Mouse (Mus musculus): ENCODE data around the gene Olfr1364. TPM values are rescaled to one million over a fixed set of nuclear protein-coding genes. Genes with fewer than 3 reads are reported as not detected.

Gene Olfr1364
- total RNA-seq (2023) = not detected

DNA sequence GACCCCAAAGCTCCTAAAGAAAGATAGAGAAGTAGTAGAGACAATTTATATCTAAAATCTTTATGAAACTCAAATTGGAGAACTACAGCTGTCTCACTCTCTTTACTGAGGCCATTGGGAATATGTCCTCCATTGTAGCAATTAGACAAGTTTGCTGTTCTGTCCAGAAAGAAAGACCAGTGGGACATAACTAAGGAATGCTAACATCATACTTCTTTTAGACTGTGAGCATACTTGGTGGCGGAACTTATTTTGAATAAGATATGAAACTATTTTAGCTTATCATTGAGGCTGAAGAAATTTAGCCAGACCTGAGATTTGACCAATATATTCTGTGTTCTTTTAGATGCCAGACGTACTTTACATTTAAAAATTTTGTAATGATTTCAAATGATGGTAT, at the start of gene Olfr1364:
Gene Olfr1364 (minus strand): TSS at position 101 of the 400 bp plus-strand sequence.

DNA sequence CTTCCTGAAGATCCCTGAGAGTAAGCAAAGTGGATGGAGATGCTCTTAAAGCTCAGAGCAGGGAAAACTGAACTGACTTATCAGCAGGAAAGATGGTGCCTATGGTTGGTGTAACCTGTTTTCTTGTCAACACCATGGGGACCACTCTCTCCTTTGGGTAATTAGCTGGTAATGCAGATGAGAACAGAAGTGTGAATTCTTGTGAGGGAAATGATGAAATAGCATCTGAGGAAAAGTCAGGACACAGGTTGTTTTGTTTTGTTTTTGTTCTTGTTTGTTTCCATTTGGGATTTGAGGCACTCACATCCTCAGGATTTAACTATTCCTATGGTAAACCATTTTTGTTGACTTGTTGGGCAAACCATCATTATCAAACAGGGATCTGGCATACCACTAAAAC, 32.4 kb upstream of the Olfr1364 start, which contains the start of gene Olfr1362:
Gene Olfr1362 (minus strand): TSS at position 101 of the 400 bp plus-strand sequence.

DNA sequence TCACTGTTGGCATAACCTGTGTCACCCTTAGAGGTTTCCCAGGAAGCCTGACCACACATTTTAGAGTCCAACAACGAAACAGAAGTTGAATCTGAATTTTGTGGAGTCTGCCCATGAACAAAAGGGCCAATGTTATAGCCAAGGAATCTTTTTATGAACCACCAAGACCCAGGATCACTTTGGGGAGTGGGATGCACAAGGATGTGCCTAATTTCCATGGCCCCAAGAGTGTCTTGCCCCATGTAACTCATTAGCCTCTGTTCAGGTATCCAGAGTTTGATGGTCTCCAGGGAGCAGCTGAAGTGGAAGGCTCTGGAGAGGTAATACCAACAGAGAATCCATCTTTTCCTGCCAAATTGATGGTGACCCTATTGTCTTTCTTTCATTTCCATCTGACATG, 21.8 kb downstream of the Olfr1364 start, which contains the start of gene Olfr1535:
Gene Olfr1535 (minus strand): TSS at position 101 of the 400 bp plus-strand sequence.

DNA sequence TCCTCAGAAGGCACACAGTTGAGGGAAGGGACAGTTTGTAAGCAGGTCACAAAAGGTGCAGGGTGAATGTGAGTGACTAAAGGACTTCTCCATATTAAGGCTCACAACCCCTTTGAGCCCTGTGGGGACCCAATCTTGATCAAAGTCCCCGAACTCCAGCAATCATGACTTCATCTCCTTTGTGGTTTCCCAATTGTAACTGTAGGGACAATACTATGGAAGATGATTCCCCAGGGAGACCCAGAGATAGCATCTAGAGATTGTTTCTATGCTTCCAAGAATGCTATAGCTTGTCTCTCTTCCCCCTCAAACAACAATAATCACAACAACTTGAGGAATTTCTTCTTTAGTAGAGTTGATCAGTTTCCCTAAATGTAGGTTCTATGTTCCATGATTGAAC, 38.9 kb downstream of the Olfr1364 start, which contains the start of gene Olfr1366:
Gene Olfr1366 (minus strand): TSS at position 101 of the 400 bp plus-strand sequence.

DNA sequence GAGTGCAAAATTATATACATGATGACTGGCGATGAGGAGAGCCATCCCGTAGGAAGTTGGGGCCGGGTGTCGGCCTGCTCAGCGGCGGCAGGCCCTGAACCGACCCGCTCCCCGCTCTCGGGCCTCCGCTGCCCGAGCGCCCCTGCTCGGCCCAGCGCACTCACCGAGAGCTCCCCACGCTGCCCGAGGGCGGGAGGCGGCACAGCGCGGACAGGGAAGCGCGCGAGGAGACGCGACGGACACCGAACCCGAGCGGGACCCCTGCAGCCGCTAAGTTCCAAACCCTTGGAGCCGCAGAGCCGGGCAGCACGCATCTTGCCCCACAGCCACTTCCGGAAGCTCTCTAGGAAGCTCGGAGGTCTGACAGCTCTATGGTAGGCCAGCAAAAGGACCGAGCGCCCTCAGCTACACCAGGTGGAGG, 50.8 kb downstream of the Olfr1364 start, which contains the start of gene Zkscan8:
Gene Zkscan8 (minus strand): TSS at position 340 of the 421 bp plus-strand sequence.

Other genes starting within 250 kb of the Olfr1364 start
- gene Olfr1367, start 234.8 kb downstream of the Olfr1364 start, total RNA-seq (2023) = not detected
- 6.0 TPM for gene Zscan12, start 218.9 kb downstream of the Olfr1364 start, total RNA-seq (2023)
- 57.3 TPM for gene Zkscan3, start 179.0 kb downstream of the Olfr1364 start, total RNA-seq (2023)
- not detected for gene Pgbd1, start 140.7 kb downstream of the Olfr1364 start, total RNA-seq (2023)
- gene Zscan26, start 128.0 kb downstream of the Olfr1364 start, total RNA-seq (2023) = 58.2 TPM
- not detected for gene Nkapl, start 113.2 kb downstream of the Olfr1364 start, total RNA-seq (2023)
- gene Zkscan4, start 102.9 kb downstream of the Olfr1364 start, total RNA-seq (2023) = not detected
- gene Gm10065, start 102.3 kb downstream of the Olfr1364 start, total RNA-seq (2023) = not detected
- gene AK157302, start 86.5 kb downstream of the Olfr1364 start, total RNA-seq (2023) = 5.1 TPM
- 17.7 TPM for gene Gm11273, start 80.3 kb downstream of the Olfr1364 start, total RNA-seq (2023)
- 9.6 TPM for gene Zkscan8, start 50.6 kb downstream of the Olfr1364 start, total RNA-seq (2023)
- gene Olfr1366, start 39.0 kb downstream of the Olfr1364 start, total RNA-seq (2023) = not detected
- not detected for gene Olfr1535, start 21.9 kb downstream of the Olfr1364 start, total RNA-seq (2023)
- gene Olfr1362, start 32.3 kb upstream of the Olfr1364 start, total RNA-seq (2023) = not detected
- not detected for gene Olfr11, start 60.8 kb upstream of the Olfr1364 start, total RNA-seq (2023)
- not detected for gene Olfr1361, start 81.6 kb upstream of the Olfr1364 start, total RNA-seq (2023)
- gene Olfr1360, start 95.6 kb upstream of the Olfr1364 start, total RNA-seq (2023) = not detected
- not detected for gene Olfr1359, start 116.4 kb upstream of the Olfr1364 start, total RNA-seq (2023)
- gene Hist1h2bl, start 134.4 kb upstream of the Olfr1364 start, total RNA-seq (2023) = 28.4 TPM
- gene Hist1h2ai, start 134.7 kb upstream of the Olfr1364 start, total RNA-seq (2023) = 48.8 TPM
- gene Hist1h3h, start 135.9 kb upstream of the Olfr1364 start, total RNA-seq (2023) = 99.8 TPM
- gene Hist1h2bm, start 140.3 kb upstream of the Olfr1364 start, total RNA-seq (2023) = 6.3 TPM
- 11.9 TPM for gene Hist1h4j, start 153.3 kb upstream of the Olfr1364 start, total RNA-seq (2023)
- 339 TPM for gene Hist1h4k, start 168.7 kb upstream of the Olfr1364 start, total RNA-seq (2023)
- 38.7 TPM for gene Hist1h2ak, start 172.1 kb upstream of the Olfr1364 start, total RNA-seq (2023)
- gene Hist1h2bn, start 172.4 kb upstream of the Olfr1364 start, total RNA-seq (2023) = 75.5 TPM
- gene Hist1h1b, start 198.9 kb upstream of the Olfr1364 start, total RNA-seq (2023) = 9.5 TPM
- 110 TPM for gene Hist1h3i, start 201.6 kb upstream of the Olfr1364 start, total RNA-seq (2023)
- 5.2 TPM for gene Hist1h2an, start 205.5 kb upstream of the Olfr1364 start, total RNA-seq (2023)
- 22.1 TPM for gene Hist1h2bp, start 205.7 kb upstream of the Olfr1364 start, total RNA-seq (2023)
- 49.3 TPM for gene Hist1h2bq, start 228.4 kb upstream of the Olfr1364 start, total RNA-seq (2023)
- gene Hist1h2ao, start 228.7 kb upstream of the Olfr1364 start, total RNA-seq (2023) = 110 TPM
- gene Hist1h4m, start 230.0 kb upstream of the Olfr1364 start, total RNA-seq (2023) = 248 TPM